Mouse (Mus musculus): ENCODE measurements around the gene Hoxb8. TPM values are rescaled to one million over a fixed set of nuclear protein-coding genes. Genes with fewer than 3 reads are reported as not detected.
A peak's percentile ranks its signal among the peaks of the same experiment; 100 is the strongest.

Hoxb8 gene
- polyA plus RNA-seq, 1 experiment from 2014 or later: 0.62 TPM

- no peak for DNase-seq (ENCODE audit: low spot score)
- peak overlapping the region; percentile 61 for H3K4me2 ChIP-seq
- ATAC-seq (replicated peaks; ENCODE audit: low FRiP score): no peak
- 0 out of 2 replicates have a peak, but pooled peaks cover 9% of the 10 kb centered on the region for H3K4me1 ChIP-seq (replicated peaks; ENCODE audit: control insufficient read depth, insufficient read depth, low read length)
- 3% methylated on average over 9 of the region's 9 CpGs for WGBS
- peaks cover 100% of the 10 kb centered on the region for H3K27me3 ChIP-seq (replicated peaks; ENCODE audit: control insufficient read depth, insufficient read depth, low read length)
- H3K36me3 ChIP-seq (ENCODE audit: control insufficient read depth, insufficient read depth, low read length): no peaks in the 10 kb centered on the region
- H3K4me3 ChIP-seq (ENCODE audit: low read depth, low read length): peak overlapping the region; percentile 44; the same call in 1 of the 2 replicates
- H3K9ac ChIP-seq (ENCODE audit: low read depth, low read length): no peak overlapping the region
- H3K9me3 ChIP-seq (ENCODE audit: control insufficient read depth, low read length): no peaks in the 10 kb centered on the region
- H3K27ac ChIP-seq (ENCODE audit: low read depth, low read length): no peak overlapping the region
Observed at GRCm38 (mm10) chr11:96299781-96300180, 18.1 kb downstream of the Hoxb8 start.

DNA sequence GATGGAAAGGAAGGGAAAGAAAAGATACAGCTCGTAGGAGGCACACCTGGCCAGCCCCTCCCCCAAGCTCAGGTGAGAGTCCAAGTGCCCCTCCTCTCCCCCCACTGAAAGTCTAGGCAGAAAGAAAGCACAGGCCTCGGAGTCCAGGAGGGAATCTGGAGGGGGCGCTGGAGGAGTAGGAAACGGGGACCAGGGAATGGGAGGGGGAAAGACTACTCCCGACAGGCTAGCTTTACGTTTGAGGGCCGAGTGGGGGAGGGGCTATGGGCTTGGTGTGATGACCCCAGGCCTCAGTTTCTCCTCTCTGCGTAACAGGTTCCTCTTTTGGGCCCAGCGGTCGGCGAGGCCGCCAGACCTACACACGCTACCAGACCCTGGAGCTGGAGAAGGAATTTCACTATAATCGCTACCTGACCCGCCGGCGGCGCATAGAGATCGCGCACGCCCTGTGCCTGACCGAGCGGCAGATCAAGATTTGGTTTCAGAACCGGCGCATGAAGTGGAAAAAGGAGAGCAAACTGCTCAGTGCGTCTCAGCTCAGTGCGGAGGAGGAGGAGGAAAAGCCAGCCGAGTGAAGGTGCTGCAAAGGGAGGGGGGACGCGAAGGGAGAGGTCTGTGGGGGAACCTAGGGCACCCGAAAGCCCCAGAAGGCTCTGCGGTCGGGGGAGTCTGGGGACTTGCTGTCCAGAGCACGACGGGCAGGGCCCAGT is 18.8 kb downstream of the Hoxb8 start:
- Histone ChIP-seq H3K9me3 (ENCODE audit: control insufficient read depth, low read length) (no peaks in the 10 kb centered on the region), H3K4me2 (peak overlapping the region; percentile 23), H3K27me3 (replicated peaks; ENCODE audit: control insufficient read depth, insufficient read depth, low read length) (peaks cover 100% of the 10 kb centered on the region), H3K27ac (ENCODE audit: low read depth, low read length) (no peak overlapping the region), H3K4me3 (ENCODE audit: low read depth, low read length) (peak overlapping the region; percentile 25; the same call in 1 of the 2 replicates), H3K36me3 (ENCODE audit: control insufficient read depth, insufficient read depth, low read length) (no peaks in the 10 kb centered on the region), H3K9ac (ENCODE audit: low read depth, low read length) (no peak overlapping the region), H3K4me1 (replicated peaks; ENCODE audit: control insufficient read depth, insufficient read depth, low read length) (0 out of 2 replicates have a peak, but pooled peaks cover 7% of the 10 kb centered on the region)
- no peak for ATAC-seq (replicated peaks; ENCODE audit: low FRiP score)
- DNase-seq (ENCODE audit: low spot score): no peak
- 3% methylated on average over 34 of the region's 35 CpGs for WGBS

DNA sequence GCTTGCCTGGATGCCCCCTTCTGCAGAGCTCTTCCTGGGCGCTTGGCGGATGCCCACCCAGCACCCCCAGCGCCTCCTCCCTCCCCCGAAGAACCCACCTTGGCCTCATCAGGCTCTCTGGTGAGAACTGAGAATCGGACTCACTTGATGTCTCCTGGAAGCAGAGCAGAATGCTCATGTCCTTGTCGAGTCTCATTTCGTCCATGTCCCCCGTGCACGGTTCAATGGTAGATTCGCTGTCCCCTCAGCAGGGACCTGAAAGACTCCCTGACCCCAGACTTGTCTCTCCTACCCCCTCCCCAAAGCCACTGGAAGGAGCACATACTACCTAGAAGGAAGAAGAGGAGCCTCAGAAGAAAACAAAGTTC is 19.3 kb downstream of the Hoxb8 start:
- H3K36me3 ChIP-seq (ENCODE audit: control insufficient read depth, insufficient read depth, low read length): no peaks in the 10 kb centered on the region
- H3K27me3 ChIP-seq (replicated peaks; ENCODE audit: control insufficient read depth, insufficient read depth, low read length): peaks cover 100% of the 10 kb centered on the region
- no peak for ATAC-seq (replicated peaks; ENCODE audit: low FRiP score)
- no peak overlapping the region for H3K9ac ChIP-seq (ENCODE audit: low read depth, low read length)
- no peak for DNase-seq (ENCODE audit: low spot score)
- peak overlapping the region; percentile 25; the same call in 1 of the 2 replicates for H3K4me3 ChIP-seq (ENCODE audit: low read depth, low read length)
- H3K4me2 ChIP-seq: peak overlapping the region; percentile 23
- 0 out of 2 replicates have a peak, but pooled peaks cover 6% of the 10 kb centered on the region for H3K4me1 ChIP-seq (replicated peaks; ENCODE audit: control insufficient read depth, insufficient read depth, low read length)
- WGBS: 23% methylated on average over 10 of the region's 10 CpGs
- H3K9me3 ChIP-seq (ENCODE audit: control insufficient read depth, low read length): no peaks in the 10 kb centered on the region
- no peak overlapping the region for H3K27ac ChIP-seq (ENCODE audit: low read depth, low read length)

GRCm38 (mm10) chr11:96301837-96302236 is 20.1 kb downstream of the Hoxb8 start:
- Histone ChIP-seq H3K27me3 (replicated peaks; ENCODE audit: control insufficient read depth, insufficient read depth, low read length) (peaks cover 100% of the 10 kb centered on the region), H3K4me1 (replicated peaks; ENCODE audit: control insufficient read depth, insufficient read depth, low read length) (0 out of 2 replicates have a peak, but pooled peaks cover 6% of the 10 kb centered on the region), H3K4me2 (0 out of 2 replicates have a peak overlapping the region, but pooled peaks have one; percentile 1), H3K9ac (ENCODE audit: low read depth, low read length) (no peak overlapping the region), H3K36me3 (ENCODE audit: control insufficient read depth, insufficient read depth, low read length) (no peaks in the 10 kb centered on the region), H3K9me3 (ENCODE audit: control insufficient read depth, low read length) (no peaks in the 10 kb centered on the region), H3K4me3 (ENCODE audit: low read depth, low read length) (no peak overlapping the region), H3K27ac (ENCODE audit: low read depth, low read length) (no peak overlapping the region)
- no peak for ATAC-seq (replicated peaks; ENCODE audit: low FRiP score)
- 12% methylated on average over 15 of the region's 15 CpGs for WGBS
- DNase-seq (ENCODE audit: low spot score): no peak

DNA sequence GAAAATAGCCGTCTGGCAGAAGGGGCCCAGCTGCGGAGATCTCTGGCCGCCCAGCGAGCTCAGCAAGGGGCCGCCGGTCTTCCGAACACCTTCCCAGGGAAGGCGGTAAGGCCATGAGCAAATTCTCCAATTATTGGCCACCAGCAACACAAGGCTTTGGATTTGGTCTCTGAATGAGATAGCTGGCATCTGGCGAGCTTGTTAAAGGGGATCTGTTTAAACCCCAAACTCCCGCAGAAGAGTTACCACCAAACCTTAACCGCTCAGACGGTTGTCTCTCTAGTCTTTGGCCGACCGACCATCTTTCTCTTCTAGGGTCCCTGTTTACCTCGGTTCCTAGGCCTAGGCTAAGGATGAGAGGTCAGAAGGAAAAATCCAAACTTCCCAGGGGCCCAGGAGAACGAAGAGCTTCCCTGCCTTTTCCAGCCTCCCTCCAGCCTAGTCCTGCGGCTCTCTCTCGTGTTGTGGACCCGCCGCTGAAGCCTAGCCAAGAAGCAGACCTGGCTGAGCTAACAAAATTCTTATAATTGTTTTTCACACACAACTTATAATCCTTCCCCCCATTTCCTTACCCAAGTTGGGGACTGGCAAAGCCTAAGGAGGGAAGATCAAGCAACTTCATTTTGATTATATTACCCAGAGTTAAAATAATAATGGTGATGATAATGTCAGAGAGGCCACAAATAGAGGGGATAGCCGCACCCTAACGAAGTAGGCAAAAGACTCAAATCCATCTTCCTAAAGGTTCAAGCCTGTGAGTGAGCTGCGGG is 20.9 kb downstream of the Hoxb8 start:
- Histone ChIP-seq H3K4me3 (ENCODE audit: low read depth, low read length) (no peak overlapping the region; the same call in 1 of the 2 replicates), H3K9ac (ENCODE audit: low read depth, low read length) (no peak overlapping the region), H3K27me3 (replicated peaks; ENCODE audit: control insufficient read depth, insufficient read depth, low read length) (peaks cover 99% of the 10 kb centered on the region), H3K4me2 (no peak overlapping the region; the same call in 1 of the 2 replicates), H3K9me3 (ENCODE audit: control insufficient read depth, low read length) (no peaks in the 10 kb centered on the region), H3K27ac (ENCODE audit: low read depth, low read length) (no peak overlapping the region), H3K36me3 (ENCODE audit: control insufficient read depth, insufficient read depth, low read length) (no peaks in the 10 kb centered on the region), H3K4me1 (replicated peaks; ENCODE audit: control insufficient read depth, insufficient read depth, low read length) (0 out of 2 replicates have a peak, but pooled peaks cover 6% of the 10 kb centered on the region)
- no peak for DNase-seq (ENCODE audit: low spot score)
- ATAC-seq (replicated peaks; ENCODE audit: low FRiP score): no peak
- 24% methylated on average over 23 of the region's 23 CpGs for WGBS

- Histone ChIP-seq H3K4me2 (peak within 1 kb of the TSS; percentile 63), H3K9me3 (ENCODE audit: control insufficient read depth, low read length) (no peaks in the 10 kb centered on the region), H3K36me3 (ENCODE audit: control insufficient read depth, insufficient read depth, low read length) (no peaks in the 10 kb centered on the region), H3K4me1 (replicated peaks; ENCODE audit: control insufficient read depth, insufficient read depth, low read length) (0 out of 2 replicates have a peak, but pooled peaks cover 6% of the 10 kb centered on the region), H3K27ac (ENCODE audit: low read depth, low read length) (peak within 1 kb of the TSS; percentile 54; the same call in 1 of the 2 replicates), H3K9ac (ENCODE audit: low read depth, low read length) (peak within 1 kb of the TSS; percentile 63), H3K4me3 (ENCODE audit: low read depth, low read length) (peak within 1 kb of the TSS; percentile 49), H3K27me3 (replicated peaks; ENCODE audit: control insufficient read depth, insufficient read depth, low read length) (peaks cover 99% of the 10 kb centered on the region)
- under 1% methylated on average over 69 of the region's 69 CpGs for WGBS
- no peak for ATAC-seq (replicated peaks; ENCODE audit: low FRiP score)
- peak; percentile 77 for DNase-seq (ENCODE audit: low spot score)
Observed at GRCm38 (mm10) chr11:96303151-96304099, 21.7 kb downstream of the Hoxb8 start, which contains the start of gene Hoxb5. Gene Hoxb5 (plus strand): TSS chr11:96303336.

- Histone ChIP-seq H3K4me3 (ENCODE audit: low read depth, low read length) (peak overlapping the region; percentile 49), H3K4me2 (peak overlapping the region; percentile 63), H3K9ac (ENCODE audit: low read depth, low read length) (peak overlapping the region; percentile 57), H3K9me3 (ENCODE audit: control insufficient read depth, low read length) (no peaks in the 10 kb centered on the region), H3K36me3 (ENCODE audit: control insufficient read depth, insufficient read depth, low read length) (no peaks in the 10 kb centered on the region), H3K27ac (ENCODE audit: low read depth, low read length) (no peak overlapping the region), H3K4me1 (replicated peaks; ENCODE audit: control insufficient read depth, insufficient read depth, low read length) (0 out of 2 replicates have a peak, but pooled peaks cover 2% of the 10 kb centered on the region), H3K27me3 (replicated peaks; ENCODE audit: control insufficient read depth, insufficient read depth, low read length) (peaks cover 99% of the 10 kb centered on the region)
- DNase-seq (ENCODE audit: low spot score) (no peak), ATAC-seq (replicated peaks; ENCODE audit: low FRiP score) (no peak)
- 4% methylated on average over 38 of the region's 38 CpGs for WGBS
Observed at GRCm38 (mm10) chr11:96304381-96305195, 22.9 kb downstream of the Hoxb8 start.
